Mouse (Mus musculus) heart, postnatal 4 days (tissue): Measurements from ENCODE around the gene Etv2. TPM values are rescaled to one million over a fixed set of nuclear protein-coding genes. Genes with fewer than 3 reads are reported as not detected.

ENCODE experiments used
- DNase-seq: peaks from one replicate; pipeline ENCODE4 v3.0.0; 2021
- microRNA-seq, 2 experiments: library from miRNA; unstranded; fragments of <30 nt; microRNA quantifications; one replicate each; pipeline ENCODE4 v1.2.0; 2021 to 2022
- total RNA-seq, 2 experiments: library from RNA; stranded (reverse); gene quantifications; 2 replicates each; pipeline ENCODE4 v1.2.3; 2021

Etv2 gene
- total RNA-seq, 2 experiments from 2014 or later = not detected

DNA sequence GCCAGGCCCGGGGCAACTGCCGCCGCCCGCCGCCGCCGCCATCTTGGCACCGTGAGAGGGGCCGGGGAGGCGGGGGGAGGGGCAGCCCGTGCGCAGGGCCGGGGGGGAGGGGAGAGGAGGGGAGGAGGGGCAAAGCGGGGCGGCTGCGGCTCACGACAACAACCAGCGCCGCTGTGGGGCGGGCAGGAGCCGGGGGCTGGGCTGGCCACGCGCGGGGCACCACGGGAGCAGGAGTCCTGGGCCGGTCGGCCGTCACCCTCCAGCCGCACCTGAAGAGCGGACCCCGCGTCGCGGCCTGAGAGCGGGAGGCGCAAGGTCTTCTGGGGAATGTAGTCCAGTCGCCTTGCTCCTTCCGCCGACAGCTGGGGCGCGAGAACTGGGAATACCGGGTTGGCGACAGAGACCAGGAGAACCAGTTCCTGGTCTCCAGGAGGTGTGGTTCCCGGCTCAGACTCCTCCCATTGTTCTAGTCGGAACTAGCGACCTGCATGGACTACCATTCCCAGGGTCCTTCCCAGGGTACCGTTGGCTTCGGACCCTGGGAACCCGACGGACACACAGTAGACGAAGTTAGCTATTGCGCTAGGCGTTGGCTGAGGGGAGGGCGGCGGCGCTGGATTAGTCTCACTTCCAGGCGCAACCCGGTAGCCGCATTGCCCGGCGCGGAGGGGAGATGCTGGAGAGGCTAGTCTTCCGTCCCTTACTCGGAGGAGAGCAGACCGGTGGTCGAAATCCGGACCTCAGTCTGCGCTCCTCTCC is 46.8 kb downstream of the Etv2 start, which contains the start of gene Kmt2b:
Kmt2b (minus strand) TSS at position 51 of the 759 bp plus-strand sequence.
- peak; percentile 96 for DNase-seq

DNA sequence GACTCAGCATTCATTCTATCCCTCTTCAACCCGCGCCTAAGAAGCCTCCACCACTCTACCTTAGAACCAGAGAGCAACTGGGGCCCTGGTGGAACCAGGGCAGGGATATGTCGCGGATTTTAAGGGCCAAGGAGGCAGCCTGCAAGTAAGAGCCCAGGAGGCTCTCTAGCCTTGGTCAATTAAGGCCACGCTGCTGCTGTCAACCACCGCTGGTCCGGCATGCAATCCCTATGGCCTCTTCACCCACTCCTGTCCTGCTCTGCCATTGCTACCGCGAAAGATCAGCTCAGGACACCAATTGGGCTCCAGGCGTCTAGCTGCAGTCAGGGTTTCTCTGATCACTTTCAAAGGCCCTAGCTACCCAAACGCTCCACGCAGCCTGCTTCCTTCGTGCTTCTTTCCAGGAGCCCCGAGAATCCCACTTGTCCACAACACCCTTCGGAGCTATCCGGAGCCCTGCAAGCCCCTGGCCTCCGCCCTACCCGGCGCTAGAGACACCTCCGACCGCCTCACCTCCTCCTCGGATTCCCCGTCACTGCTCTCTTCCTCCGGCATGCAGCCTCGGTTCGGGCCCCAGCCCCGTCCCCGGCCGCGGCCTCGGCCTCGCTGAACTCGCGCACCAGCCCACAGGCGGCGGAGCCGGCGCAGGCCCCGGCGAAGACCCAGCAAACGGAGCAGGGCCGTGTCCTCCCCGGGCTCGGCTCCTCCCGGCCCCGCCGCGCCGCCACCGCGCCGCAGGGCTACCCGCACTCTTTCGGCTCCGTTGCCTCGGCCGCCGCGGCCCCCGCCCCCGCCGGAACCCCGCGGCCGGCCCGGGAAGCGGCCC is 47.6 kb downstream of the Etv2 start:
- DNase-seq = peak; percentile 65

DNA sequence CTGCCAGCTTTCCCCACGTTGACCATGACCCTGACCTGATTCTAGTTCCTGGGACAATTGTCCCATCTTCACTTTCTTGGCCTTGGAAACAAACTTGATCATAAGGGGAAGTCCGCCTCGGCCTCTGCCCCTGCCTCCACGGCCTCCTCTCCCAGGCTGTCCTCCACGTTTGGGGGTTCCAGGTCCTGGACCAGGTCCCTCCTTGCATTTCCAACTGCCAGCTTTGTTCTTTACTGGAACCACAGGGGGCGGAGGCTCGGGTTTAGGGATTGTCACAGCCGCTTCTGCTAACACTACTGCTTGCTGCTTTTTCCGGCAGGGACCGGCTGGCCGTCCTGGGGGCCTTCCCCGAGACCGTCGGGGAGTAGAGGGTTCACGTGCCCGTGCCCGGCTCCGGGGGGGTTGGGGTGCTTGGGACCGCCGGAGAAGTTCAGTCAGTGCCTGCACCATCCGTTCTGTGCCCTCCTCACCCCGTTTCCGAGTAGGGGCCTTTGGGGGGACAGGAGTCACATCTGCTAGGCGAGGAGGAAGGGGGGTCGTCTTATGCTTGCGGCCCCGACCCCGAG is 49.1 kb downstream of the Etv2 start:
- DNase-seq = peak; percentile 18

DNA sequence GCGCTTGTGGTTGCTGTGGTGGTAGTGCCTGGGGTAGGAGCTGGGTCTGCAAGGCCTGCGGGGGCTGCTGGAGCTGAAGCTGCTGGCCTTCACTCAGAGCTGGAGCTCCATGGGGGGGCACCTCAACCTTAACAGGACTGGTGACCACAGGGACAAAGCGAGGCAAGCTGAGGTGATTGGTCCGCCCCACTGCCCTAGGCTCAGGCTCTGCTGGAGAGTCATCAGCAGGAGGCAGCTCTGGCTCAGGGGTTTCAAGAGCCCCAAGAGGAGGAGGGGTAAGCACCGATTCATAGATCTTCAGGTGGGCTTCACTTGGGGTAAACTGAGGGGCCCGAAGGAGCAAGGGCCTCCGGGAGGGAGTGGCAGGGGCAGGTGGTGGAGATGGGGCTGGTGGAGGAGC is 50.5 kb downstream of the Etv2 start:
- DNase-seq = no peak

DNA sequence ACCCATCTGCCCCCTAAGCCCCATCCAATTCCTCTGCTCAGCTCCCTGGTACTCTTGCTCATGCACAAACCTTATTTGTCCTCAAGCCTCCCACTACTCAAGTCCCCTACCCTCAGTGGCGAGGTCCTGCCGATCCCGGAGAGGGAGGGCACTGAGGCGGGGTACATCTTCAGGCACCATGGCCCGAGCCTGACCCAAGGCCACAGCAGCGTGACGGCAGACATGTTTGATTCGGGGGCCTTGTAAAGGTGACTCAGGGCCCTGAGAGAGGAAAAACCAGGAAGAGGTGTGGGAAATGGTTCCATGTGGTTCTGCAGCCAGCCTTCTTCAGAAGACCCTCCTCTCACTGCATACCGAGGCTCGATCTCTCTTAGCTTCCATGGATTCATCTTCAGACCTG is 51.3 kb downstream of the Etv2 start:
- DNase-seq = peak; percentile 6

Small RNA genes lying within 50 kb of the gene (microRNA-seq; reads per million reads assigned to microRNA genes)
- gene Mir3569 = 0 to 0.20 reads per million in 2 experiments

Other genes starting within 250 kb of the Etv2 start
- 10 to 100 TPM; 11.1 to 13.5 TPM for gene Tyrobp, start 222.1 kb downstream of the Etv2 start, total RNA-seq
- under 1 TPM in 1 of 2 experiments, not detected in 1; 0.88 TPM for gene Hcst, start 216.0 kb downstream of the Etv2 start, total RNA-seq
- 1 to 10 TPM in 1 of 2 experiments, under 1 TPM in 1; 0.43 to 1.3 TPM for gene Nfkbid, start 214.1 kb downstream of the Etv2 start, total RNA-seq
- 1 to 10 TPM; 6.0 to 7.4 TPM for gene Aplp1, start 190.3 kb downstream of the Etv2 start, total RNA-seq
- gene Kirrel2, start 178.2 kb downstream of the Etv2 start, total RNA-seq = under 1 TPM in 1 of 2 experiments, not detected in 1; 0.34 TPM
- not detected for gene Nphs1, start 177.5 kb downstream of the Etv2 start, total RNA-seq
- gene Prodh2, start 142.2 kb downstream of the Etv2 start, total RNA-seq = not detected
- gene Arhgap33, start 100.8 kb downstream of the Etv2 start, total RNA-seq = 10 to 100 TPM in 1 of 2 experiments, 1 to 10 TPM in 1; 7.3 to 12.8 TPM
- 100 to 1,000 TPM; 279 to 308 TPM for gene Hspb6, start 83.7 kb downstream of the Etv2 start, total RNA-seq
- 1 to 10 TPM; 5.2 to 7.8 TPM for gene Proser3, start 83.6 kb downstream of the Etv2 start, total RNA-seq
- gene Lin37, start 76.0 kb downstream of the Etv2 start, total RNA-seq = 10 to 100 TPM; 14.8 to 17.1 TPM
- 10 to 100 TPM; 70.5 to 72.7 TPM for gene U2af1l4, start 72.6 kb downstream of the Etv2 start, total RNA-seq
- gene Gm49396, start 72.5 kb downstream of the Etv2 start, total RNA-seq = 1 to 10 TPM; 2.1 to 3.1 TPM
- gene Psenen, start 72.2 kb downstream of the Etv2 start, total RNA-seq = 10 to 100 TPM; 80.0 to 83.8 TPM
- gene Igflr1, start 70.4 kb downstream of the Etv2 start, total RNA-seq = 1 to 10 TPM; 1.1 to 1.2 TPM
- gene Kmt2b, start 47.1 kb downstream of the Etv2 start, total RNA-seq = 10 to 100 TPM; 29.5 to 35.8 TPM
- gene Zbtb32, start 36.9 kb downstream of the Etv2 start, total RNA-seq = not detected
- gene Upk1a, start 23.0 kb downstream of the Etv2 start, total RNA-seq = under 1 TPM; 0.62 to 0.86 TPM
- gene Cox6b1, start 9.7 kb downstream of the Etv2 start, total RNA-seq = 1,000 to 10,000 TPM; 2,883 to 3,014 TPM
- gene Rbm42, start 14.5 kb upstream of the Etv2 start, total RNA-seq = 10 to 100 TPM; 58.8 to 62.2 TPM
- gene Haus5, start 29.1 kb upstream of the Etv2 start, total RNA-seq = 10 to 100 TPM; 13.1 to 16.6 TPM
- gene Pmis2, start 35.8 kb upstream of the Etv2 start, total RNA-seq = not detected
- gene 2200002J24Rik, start 63.1 kb upstream of the Etv2 start, total RNA-seq = not detected
- under 1 TPM; 0.14 to 0.74 TPM for gene Atp4a, start 76.4 kb upstream of the Etv2 start, total RNA-seq
- gene Tmem147, start 93.7 kb upstream of the Etv2 start, total RNA-seq = 100 to 1,000 TPM; 208 to 221 TPM
- gene Gapdhs, start 107.8 kb upstream of the Etv2 start, total RNA-seq = not detected
- gene Sbsn, start 115.6 kb upstream of the Etv2 start, total RNA-seq = 1 to 10 TPM; 4.8 to 5.1 TPM
- gene Dmkn, start 127.9 kb upstream of the Etv2 start, total RNA-seq = 1 to 10 TPM; 4.6 to 5.7 TPM
- gene Krtdap, start 152.0 kb upstream of the Etv2 start, total RNA-seq = not detected
- gene Ffar2, start 187.9 kb upstream of the Etv2 start, total RNA-seq = not detected
- gene Ffar3, start 220.3 kb upstream of the Etv2 start, total RNA-seq = not detected
- gene Ffar1, start 225.7 kb upstream of the Etv2 start, total RNA-seq = not detected
- 1 to 10 TPM in 1 of 2 experiments, under 1 TPM in 1; 0.09 to 1.2 TPM for gene Cd22, start 244.5 kb upstream of the Etv2 start, total RNA-seq